Mouse (Mus musculus) macrophage (primary cell): ENCODE data around the gene Selenoi. TPM values are rescaled to one million over a fixed set of nuclear protein-coding genes. Genes with fewer than 3 reads are reported as not detected.
"Not testable (repeated sequence)": the region's sequence is repeated elsewhere in the genome, so short reads cannot be mapped to it uniquely, and the experiment has no call there.

Experiments used
- H3K27ac ChIP-seq: fragments of 350-480 bp; formaldehyde crosslinking; 2 replicates; pipeline ENCODE4 v1.9.0; 2021
- H3K36me3 ChIP-seq: fragments of 350-480 bp; formaldehyde crosslinking; 2 replicates; pipeline ENCODE4 v1.9.0; 2021; ENCODE audit errors: inconsistent target
- H3K4me3 ChIP-seq: fragments of 350-480 bp; formaldehyde crosslinking; 2 replicates; pipeline ENCODE4 v1.9.0; 2021; ENCODE audit errors: inconsistent target
- H3K79me2 ChIP-seq: fragments of 350-480 bp; formaldehyde crosslinking; 2 replicates; pipeline ENCODE4 v1.9.0; 2021; ENCODE audit errors: inconsistent target
- WGBS: methylation state at CpG from one replicate; pipeline ENCODE4 v1.1.7; 2026; ENCODE audit warnings: inconsistent platforms; ENCODE audit not compliant: missing documents; 5-methylcytosine and 5-hydroxymethylcytosine counted together
- polyA plus RNA-seq: library from polyadenylated mRNA; stranded (reverse); fragments of 250-400 nt; gene quantifications from 3 replicates; pipeline ENCODE4 v1.2.4, GENCODE M21; 2018; ENCODE audit warnings: inconsistent platforms
- total RNA-seq, 78 experiments: library from RNA; depleted of rRNA; stranded (reverse); fragments of 250-400 nt; gene quantifications; 1 replicate in 9 of 78; 2 replicates in 24 of 78; 3 replicates in 43 of 78; 4 replicates in 2 of 78; pipeline ENCODE4 v1.2.4; 2018; ENCODE audit warnings: inconsistent platforms in 56 of 78

The Selenoi gene
- 10 to 100 TPM in 16 of 26 experiments, 1 to 10 TPM in 10; 2.5 to 32.6 (median 14.8) TPM for total RNA-seq (2018; cell fraction: chromatin; rRNA removed)
- total RNA-seq (2018; cell fraction: cytosol; rRNA removed): 10 to 100 TPM in 2 of 26 experiments, 1 to 10 TPM in 24; 3.9 to 11.5 (median 6.7) TPM
- 10 to 100 TPM in 15 of 26 experiments, 1 to 10 TPM in 11; 5.1 to 33.3 (median 13.0) TPM for total RNA-seq (2018; cell fraction: nucleus; rRNA removed)
- 4.8 to 9.1 TPM (median 7.1 TPM) in 3 replicates for polyA plus RNA-seq

DNA sequence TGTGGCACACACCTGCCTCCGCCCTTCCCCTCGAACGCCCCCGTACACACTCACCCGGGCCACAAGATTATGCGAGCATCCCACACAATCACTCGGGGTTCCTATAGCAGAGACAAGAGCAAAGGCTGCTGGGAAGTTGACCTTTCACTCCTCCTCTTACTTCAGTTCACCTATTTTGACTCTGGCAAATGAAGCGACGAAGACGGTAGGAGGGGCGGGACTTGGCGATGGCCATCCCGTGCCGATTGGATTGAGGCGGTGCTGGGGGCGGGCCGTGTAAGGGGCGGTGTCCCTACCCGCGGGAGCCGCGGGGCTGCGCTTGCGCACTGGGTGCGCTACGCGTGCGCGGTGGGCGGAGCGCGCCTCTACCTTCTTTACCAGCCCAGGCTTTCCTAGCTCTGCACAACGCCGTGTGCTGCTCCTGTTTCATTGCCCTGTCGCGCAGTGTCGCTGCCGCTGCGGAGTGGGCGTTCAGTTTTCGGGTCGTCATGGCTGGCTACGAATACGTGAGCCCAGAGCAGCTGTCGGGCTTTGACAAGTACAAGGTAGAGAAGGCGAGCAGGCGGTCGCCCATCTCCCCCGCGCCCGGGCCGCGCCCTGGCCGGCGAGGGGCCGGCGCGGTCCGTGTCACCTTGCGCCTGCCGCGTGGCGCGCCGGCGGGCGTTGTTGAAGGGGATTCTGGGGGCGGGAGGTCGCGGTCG, at the start of gene Selenoi:
Gene Selenoi, plus strand, starts transcription at position 311 of the 701 bp plus-strand sequence.
- no peaks in the 10 kb centered on the region for H3K36me3 ChIP-seq
- H3K4me3 ChIP-seq: peak within 1 kb of the TSS; percentile 77
- peaks cover 63% of the 10 kb centered on the region for H3K79me2 ChIP-seq
- 1% methylated on average over 60 of the region's 71 CpGs for WGBS
- no peak within 1 kb of the TSS for H3K27ac ChIP-seq

DNA sequence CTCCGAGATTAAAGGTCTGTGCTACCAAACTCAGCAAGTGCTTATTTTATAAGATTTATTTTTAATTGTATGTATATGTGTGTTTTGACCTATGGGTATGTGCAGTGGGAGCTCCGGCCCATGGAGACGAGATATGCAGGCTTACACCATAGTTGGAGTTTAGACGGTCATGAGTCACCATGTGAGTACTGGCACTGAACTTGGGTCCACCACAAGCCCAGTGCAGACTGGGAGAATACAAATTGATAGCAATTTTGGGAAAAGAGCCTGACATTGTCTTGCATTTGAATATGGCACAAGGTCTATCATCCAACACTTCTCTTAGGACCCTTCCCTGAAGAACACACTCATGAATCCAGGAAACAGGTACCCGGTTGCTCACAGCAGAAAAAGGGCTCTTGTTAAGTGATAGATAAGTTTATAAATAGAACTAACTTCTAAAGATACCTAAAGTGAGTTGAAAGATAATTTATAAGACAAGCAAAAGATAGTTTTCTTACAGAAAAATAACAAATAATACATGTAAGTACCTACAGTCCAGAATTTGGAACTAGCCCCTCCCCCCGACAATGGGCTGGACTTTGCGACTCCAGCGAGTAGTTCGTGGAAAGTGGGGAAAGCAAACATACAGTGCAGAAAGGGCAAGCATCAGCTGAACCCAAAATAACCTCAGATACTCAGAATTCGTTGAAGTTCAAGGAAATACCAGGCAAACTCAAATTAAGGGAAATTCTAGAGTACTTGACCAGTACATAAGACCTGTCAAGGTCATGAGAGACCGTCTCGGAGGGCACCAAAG, 44.5 kb upstream of the Selenoi start:
- Histone ChIP-seq H3K4me3 (no peak overlapping the region), H3K27ac (no peak overlapping the region), H3K79me2 (no peaks in the 10 kb centered on the region), H3K36me3 (peaks cover 34% of the 10 kb centered on the region)
- WGBS: 95% methylated on average over 12 of the region's 12 CpGs

DNA sequence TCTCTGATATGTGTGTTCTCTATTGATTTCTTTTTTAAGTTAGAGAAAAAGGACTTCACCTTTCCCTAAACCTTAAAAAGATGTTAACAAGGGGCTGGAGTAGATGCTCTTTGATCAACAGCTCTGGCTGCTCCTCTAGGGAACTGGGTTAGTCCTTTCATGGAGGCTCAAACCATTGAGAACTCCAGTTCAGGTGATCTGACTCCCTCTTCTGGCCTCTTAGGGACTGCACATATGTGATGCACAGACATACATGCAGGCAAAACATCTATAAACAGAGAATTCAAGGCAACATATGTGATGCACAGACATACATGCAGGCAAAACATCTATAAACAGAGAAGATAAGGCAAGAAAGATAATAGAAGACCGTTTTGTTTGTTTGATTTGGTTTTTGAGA, 39.9 kb upstream of the Selenoi start:
- Histone ChIP-seq H3K36me3 (no peaks in the 10 kb centered on the region), H3K27ac (no peak overlapping the region), H3K4me3 (no peak overlapping the region), H3K79me2 (no peaks in the 10 kb centered on the region)
- WGBS: 100% methylated on average over 1 of the region's 1 CpGs

DNA sequence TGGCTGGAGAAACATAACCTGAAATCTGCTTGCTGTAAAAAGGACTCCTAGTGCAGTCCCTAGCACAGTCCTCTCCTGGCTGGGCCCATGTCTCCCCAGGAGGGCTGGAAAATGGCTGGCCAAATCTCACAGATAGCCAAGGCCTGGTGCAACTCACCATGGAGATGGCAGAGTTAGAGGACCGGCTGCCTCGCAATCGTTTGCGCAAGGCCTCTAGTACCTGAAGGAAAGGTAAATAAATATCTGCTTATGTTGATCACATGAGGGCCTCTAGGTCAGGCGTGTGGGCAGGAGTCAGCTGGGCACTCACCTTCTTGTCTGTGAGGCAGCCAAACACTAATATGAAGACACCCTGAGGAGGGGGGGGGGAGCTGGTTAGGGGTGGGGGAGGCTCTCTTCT, 37.0 kb upstream of the Selenoi start:
- Histone ChIP-seq H3K79me2 (no peaks in the 10 kb centered on the region), H3K27ac (no peak overlapping the region), H3K36me3 (no peaks in the 10 kb centered on the region), H3K4me3 (no peak overlapping the region)
- 96% methylated on average over 5 of the region's 5 CpGs for WGBS

DNA sequence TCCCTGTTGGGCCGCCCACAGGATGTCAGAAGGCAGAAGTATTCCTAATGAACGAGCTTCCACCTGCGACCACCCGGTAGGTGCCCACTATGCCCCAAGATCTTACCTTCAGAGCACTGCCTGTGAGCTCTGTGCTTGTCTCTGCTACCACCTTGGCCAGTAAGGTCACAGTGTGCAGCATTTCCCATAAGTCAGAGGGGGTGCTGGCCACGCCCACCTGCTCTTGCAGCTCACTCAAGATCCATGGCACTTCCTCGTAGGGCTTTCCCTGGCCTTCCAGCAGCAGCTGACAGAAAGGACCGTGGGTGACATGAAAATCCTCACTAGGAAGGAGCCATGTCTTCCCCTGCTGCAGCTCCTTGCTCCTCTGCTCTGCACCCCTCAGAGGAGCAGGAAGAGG, 34.1 kb upstream of the Selenoi start:
- 25% methylated on average over 7 of the region's 7 CpGs for WGBS
- no peak overlapping the region for H3K4me3 ChIP-seq
- H3K27ac ChIP-seq: no peak overlapping the region

DNA sequence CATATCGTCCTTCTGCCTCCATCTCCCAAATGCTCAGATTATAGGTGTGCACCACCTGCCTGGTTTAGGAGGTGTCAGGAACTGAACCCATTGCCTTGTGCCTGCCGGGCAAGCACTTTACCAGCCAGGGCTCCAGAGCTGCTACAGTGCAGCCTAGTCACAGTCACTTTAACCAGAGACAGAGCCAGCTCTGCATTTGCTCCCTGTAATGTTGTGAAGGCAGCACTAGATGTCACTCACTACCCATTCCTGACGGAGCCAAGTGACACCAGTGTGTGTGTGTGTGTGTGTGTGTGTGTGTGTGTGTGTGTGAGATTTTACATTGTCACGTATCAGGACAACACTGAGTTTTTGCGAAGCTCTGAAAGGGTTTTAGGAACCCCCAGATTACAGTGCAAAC, 30.9 kb upstream of the Selenoi start:
- Histone ChIP-seq H3K36me3 (no peaks in the 10 kb centered on the region), H3K4me3 (no peak overlapping the region), H3K79me2 (no peaks in the 10 kb centered on the region), H3K27ac (no peak overlapping the region)
- 55% methylated on average over 4 of the region's 5 CpGs for WGBS

More for the DNA sequence above, 34.1 kb upstream of the Selenoi start:
- Histone ChIP-seq H3K36me3 (no peaks in the 10 kb centered on the region), H3K79me2 (no peaks in the 10 kb centered on the region)

DNA sequence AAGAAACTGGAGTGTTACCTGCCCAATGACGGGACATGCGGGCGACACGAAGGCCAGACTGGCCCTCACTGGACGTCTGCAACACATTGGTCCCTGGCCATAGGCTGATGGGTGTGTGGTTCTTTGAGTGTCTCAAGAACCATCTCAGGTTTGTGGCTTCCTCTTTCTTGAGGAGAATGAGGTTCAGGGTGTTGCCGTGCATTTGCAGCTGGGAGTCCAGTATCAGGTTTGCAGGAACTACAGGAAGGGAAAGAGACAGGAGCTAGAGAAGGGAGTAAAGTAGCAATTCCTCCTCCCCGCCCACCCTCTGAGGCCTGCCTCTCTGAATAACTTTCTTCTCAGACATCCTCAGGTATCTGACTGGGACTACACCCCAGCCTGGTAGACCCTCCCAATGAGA, 30.2 kb upstream of the Selenoi start:
- WGBS: 72% methylated on average over 7 of the region's 7 CpGs
- H3K79me2 ChIP-seq: no peaks in the 10 kb centered on the region
- H3K4me3 ChIP-seq: no peak overlapping the region
- no peak overlapping the region for H3K27ac ChIP-seq
- no peaks in the 10 kb centered on the region for H3K36me3 ChIP-seq

DNA sequence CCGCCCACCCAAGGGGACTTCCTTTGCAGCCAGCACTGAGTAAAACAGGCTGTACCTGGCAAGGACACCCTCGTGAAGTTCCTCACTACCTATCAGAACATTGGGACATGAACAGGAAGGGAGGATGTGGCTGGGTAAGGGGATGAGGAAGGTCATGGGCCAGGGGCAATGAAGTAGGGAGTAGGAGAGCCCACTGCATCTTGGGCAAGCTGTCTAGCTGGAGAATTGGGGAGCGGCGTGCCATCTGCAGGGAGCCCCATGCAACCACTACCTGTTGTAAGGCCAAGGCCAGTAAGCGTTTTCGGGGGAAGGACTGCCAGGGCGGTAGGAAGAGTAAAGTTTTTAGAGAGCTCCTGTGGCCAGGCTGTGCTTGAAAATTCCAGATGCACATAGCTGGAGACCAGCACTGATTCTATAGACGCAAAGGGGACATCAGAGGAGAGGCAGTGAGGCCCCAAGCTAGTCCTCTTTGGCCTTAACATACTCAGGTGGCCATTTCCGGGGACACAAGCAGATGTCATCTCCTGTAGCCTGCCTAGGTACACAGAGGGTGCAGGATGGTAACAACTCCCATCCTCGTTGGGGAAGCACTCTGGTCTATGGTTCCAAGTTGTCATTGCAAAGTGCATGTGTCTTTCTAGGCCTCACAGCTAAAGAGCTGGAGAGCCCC, 29.0 kb upstream of the Selenoi start:
- Histone ChIP-seq H3K79me2 (no peaks in the 10 kb centered on the region), H3K36me3 (no peaks in the 10 kb centered on the region), H3K27ac (no peak overlapping the region), H3K4me3 (no peak overlapping the region)
- WGBS: 83% methylated on average over 10 of the region's 10 CpGs

DNA sequence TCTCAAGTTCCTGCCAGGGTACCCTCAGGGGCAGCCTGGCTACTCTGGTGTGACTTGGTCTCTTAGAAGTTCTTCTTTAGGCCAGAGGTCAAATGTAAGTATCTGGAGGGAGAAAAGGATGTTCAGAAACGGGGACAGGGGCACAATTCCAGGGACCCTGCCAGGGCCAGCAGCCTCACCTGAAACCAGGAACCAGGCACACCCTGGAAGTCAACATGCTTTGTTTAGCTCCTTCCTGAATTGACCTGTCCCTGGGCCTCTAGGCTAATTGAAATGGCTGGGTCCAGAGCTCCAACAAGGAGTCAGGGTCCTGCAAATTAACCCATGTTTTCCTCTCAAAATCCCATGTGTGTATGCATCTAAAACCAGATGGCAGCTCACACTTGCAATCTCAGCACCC, 27.9 kb upstream of the Selenoi start:
- WGBS: 75% methylated on average over 1 of the region's 1 CpGs
- Histone ChIP-seq H3K36me3 (no peaks in the 10 kb centered on the region), H3K79me2 (no peaks in the 10 kb centered on the region), H3K4me3 (no peak overlapping the region), H3K27ac (no peak overlapping the region)

DNA sequence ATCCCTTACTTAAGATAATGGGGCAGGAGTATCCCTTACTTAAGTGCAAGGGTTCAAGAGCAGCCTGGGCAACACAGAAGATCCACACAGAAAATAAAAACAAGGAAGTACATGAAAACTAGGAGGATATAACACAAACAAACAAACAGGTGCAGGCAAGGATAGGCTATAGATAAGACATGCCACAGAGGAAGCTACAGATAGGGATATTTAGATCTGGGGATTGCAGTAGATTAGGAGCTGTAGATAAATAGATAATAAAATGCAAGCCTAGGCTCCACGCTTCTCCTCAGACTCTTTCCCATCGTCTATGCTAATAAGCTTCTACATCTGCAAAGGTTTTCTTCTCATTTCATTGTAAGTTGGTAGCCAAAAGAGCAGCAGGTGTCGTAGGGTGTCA, 27.3 kb upstream of the Selenoi start:
- Histone ChIP-seq H3K79me2 (no peaks in the 10 kb centered on the region), H3K4me3 (no peak overlapping the region), H3K36me3 (no peaks in the 10 kb centered on the region), H3K27ac (no peak overlapping the region)
- WGBS: 96% methylated on average over 3 of the region's 3 CpGs

DNA sequence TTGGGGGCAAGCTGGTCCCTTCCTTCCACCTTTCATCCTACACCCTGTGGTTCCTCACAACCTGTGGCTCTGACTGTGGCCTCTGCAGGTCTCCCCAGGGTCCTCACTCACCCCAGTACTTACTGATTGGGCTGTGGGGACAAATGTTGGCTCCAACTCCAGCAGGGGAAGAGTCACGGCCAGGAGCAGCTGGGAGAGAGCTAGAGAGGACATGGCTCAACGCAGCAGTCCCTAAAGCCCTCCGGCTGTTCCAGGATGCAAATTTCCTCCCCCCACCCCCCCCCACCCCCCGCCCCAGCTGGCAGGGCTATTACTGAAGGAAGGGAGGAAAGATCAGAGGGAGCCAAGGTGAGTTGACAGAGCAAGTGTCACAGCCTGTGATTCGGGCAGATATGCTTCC, 26.9 kb upstream of the Selenoi start, which contains the start of gene Adgrf3:
Gene Adgrf3, minus strand, starts transcription at position 230 of the 400 bp plus-strand sequence.
- no peak within 1 kb of the TSS for H3K27ac ChIP-seq
- H3K36me3 ChIP-seq: no peaks in the 10 kb centered on the region
- H3K4me3 ChIP-seq: no peak within 1 kb of the TSS
- no peaks in the 10 kb centered on the region for H3K79me2 ChIP-seq
- WGBS: 91% methylated on average over 3 of the region's 5 CpGs

DNA sequence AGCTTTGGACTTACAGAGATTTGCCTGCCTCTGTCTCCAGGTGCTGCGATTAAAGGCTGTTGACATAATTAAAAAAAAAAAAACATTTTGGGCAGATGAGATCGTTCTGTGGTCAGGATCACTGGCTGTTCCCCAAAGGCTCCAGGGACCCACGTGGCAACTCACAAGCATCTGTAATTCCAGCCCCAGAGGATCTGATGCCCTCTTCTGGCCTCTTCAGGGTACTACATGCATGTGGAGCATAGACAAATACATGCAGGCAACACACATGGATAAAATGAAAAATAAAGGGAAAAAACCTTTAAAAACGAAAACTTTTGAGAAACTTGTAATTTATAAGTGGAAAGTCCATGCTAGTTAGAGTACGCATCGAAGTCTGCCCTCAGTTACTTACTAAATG, 25.1 kb upstream of the Selenoi start:
- H3K4me3 ChIP-seq: no peak overlapping the region
- no peaks in the 10 kb centered on the region for H3K79me2 ChIP-seq
- H3K36me3 ChIP-seq: no peaks in the 10 kb centered on the region
- no peak overlapping the region for H3K27ac ChIP-seq
- 53% methylated on average over 6 of the region's 6 CpGs for WGBS

DNA sequence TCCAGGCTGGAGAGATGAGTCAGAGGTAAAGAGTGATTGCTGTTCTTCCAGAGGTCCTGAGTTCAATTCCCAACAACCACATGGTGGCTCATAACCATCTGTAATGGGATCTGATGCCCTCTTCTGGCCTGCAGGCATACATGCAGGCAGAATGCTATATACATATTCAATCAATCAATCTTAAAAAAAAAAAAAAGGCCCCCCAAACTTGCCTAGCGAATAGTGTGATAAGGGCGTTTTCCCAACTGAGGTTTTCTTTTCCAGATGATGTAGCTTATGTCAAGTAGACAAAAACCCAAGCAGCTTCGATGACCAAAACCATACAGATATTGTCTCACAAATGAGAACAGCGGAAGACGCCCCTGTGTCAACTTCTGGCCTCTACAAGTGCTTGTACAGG, 21.6 kb upstream of the Selenoi start:
- H3K36me3 ChIP-seq: not testable (repeated sequence)
- WGBS: 98% methylated on average over 5 of the region's 5 CpGs

DNA sequence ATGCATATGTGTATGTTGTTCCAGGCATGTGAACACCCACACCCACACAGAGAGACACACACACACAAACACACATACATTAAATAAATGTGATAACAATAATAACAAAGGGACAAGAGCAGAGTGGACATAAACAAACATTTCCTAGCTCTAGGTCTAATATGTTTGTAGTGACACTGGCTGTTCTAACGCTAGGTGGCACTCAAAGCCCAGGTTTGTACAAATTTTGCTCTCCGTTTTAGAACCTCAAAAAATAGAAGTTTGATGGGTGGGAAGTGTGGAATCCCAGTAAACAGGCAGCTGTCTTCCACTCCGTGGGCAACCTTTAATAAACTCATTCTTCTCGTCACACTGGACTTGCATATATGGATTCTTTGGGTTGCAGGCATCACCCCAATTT, 17.5 kb upstream of the Selenoi start:
- H3K27ac ChIP-seq: no peak overlapping the region
- 7% methylated on average over 4 of the region's 4 CpGs for WGBS
- no peaks in the 10 kb centered on the region for H3K36me3 ChIP-seq
- no peaks in the 10 kb centered on the region for H3K79me2 ChIP-seq
- H3K4me3 ChIP-seq: no peak overlapping the region

More for the DNA sequence above, 21.6 kb upstream of the Selenoi start:
- H3K27ac ChIP-seq, H3K79me2 ChIP-seq, H3K4me3 ChIP-seq: not testable (repeated sequence)
